13 mouse cellular contexts compared by ENCODE assay signal in genomic region chr1:191878518-191878921, GRCm38 (mm10). TPM values are rescaled to one million over a fixed set of nuclear protein-coding genes. Genes with fewer than 3 reads are reported as not detected.
DNase-seq lines count a peak whose midpoint lies in the region; ATAC-seq and TF ChIP-seq lines count a peak whose summit lies in the region.
"Had no signal": no experiment of that assay in that cellular context is flagged by ENCODE, and none has a peak within 500 bp of the region (broad histone marks: within the 10 kb centered on the region; RNA-seq: fewer than 3 reads in every experiment).

No protein-coding gene starts in this region.

- no peaks in the 10 kb centered on the region for H3K79me2 ChIP-seq in macrophage (ENCODE audit: inconsistent target)

- peak overlapping the region; percentile 26; the same call in 1 of the 2 replicates for H3K27ac ChIP-seq in forebrain, embryonic 10.5 days
- H3K27ac ChIP-seq in forebrain, embryonic 13.5 days = no peak overlapping the region
- no peak overlapping the region for H3K27ac ChIP-seq in hindbrain, postnatal 0 days
- H3K27ac ChIP-seq in hindbrain, embryonic 12.5 days = no peak overlapping the region
- H3K27ac ChIP-seq in midbrain, embryonic 11.5 days (ENCODE audit: low read depth, low read length) = no peak overlapping the region
- H3K27ac ChIP-seq in midbrain, embryonic 16.5 days (ENCODE audit: low read length) = no peak overlapping the region
- peak overlapping the region; percentile 46 for H3K27ac ChIP-seq in macrophage
- H3K27ac ChIP-seq: embryonic facial prominence, embryonic 12.5 days; limb, embryonic 15.5 days; neural tube, embryonic 15.5 days had no signal

- DNase-seq in forebrain, embryonic 10.5 days (ENCODE audit: extremely low spot score, low spot score) = no peak
- DNase-seq in hindbrain, postnatal 0 days (ENCODE audit: low spot score) = peak; percentile 32
- peak; percentile 53 for DNase-seq in midbrain, embryonic 11.5 days (ENCODE audit: low spot score, missing footprints)
- no peak for DNase-seq in thymus, postnatal 25 days
- DNase-seq: cerebellum, postnatal 14 days; layer of hippocampus, postnatal 36 days had no signal

- H3K4me3 ChIP-seq in forebrain, embryonic 10.5 days = no peak overlapping the region
- H3K4me3 ChIP-seq in forebrain, embryonic 13.5 days = no peak overlapping the region
- H3K4me3 ChIP-seq in hindbrain, postnatal 0 days (ENCODE audit: low read length) = no peak overlapping the region
- no peak overlapping the region for H3K4me3 ChIP-seq in hindbrain, embryonic 12.5 days
- no peak overlapping the region for H3K4me3 ChIP-seq in midbrain, embryonic 11.5 days (ENCODE audit: low read depth, low read length)
- no peak overlapping the region for H3K4me3 ChIP-seq in midbrain, embryonic 16.5 days (ENCODE audit: low read depth, low read length)
- H3K4me3 ChIP-seq in macrophage (ENCODE audit: inconsistent target) = no peak overlapping the region
- H3K4me3 ChIP-seq: embryonic facial prominence, embryonic 12.5 days; limb, embryonic 15.5 days; neural tube, embryonic 15.5 days had no signal

- peaks cover 28% of the 10 kb centered on the region for H3K4me1 ChIP-seq in forebrain, embryonic 10.5 days
- H3K4me1 ChIP-seq in forebrain, embryonic 13.5 days = peaks cover 12% of the 10 kb centered on the region; the same call in 1 of the 2 replicates
- H3K4me1 ChIP-seq in hindbrain, postnatal 0 days (ENCODE audit: insufficient read depth, low read length) = peaks cover 3% of the 10 kb centered on the region; the same call in 1 of the 2 replicates
- no peaks in the 10 kb centered on the region for H3K4me1 ChIP-seq in hindbrain, embryonic 12.5 days
- no peaks in the 10 kb centered on the region for H3K4me1 ChIP-seq in midbrain, embryonic 11.5 days (ENCODE audit: control insufficient read depth, insufficient read depth, low read length)
- H3K4me1 ChIP-seq in midbrain, embryonic 16.5 days (ENCODE audit: control insufficient read depth, insufficient read depth, low read length) = no peaks in the 10 kb centered on the region
- H3K4me1 ChIP-seq: neural tube, embryonic 15.5 days had no signal

- 68% methylated on average over 4 of the region's 4 CpGs for WGBS in forebrain, embryonic 10.5 days
- WGBS in forebrain, embryonic 13.5 days = 29% methylated on average over 4 of the region's 4 CpGs
- WGBS in hindbrain, postnatal 0 days = 52% methylated on average over 4 of the region's 4 CpGs
- 88% methylated on average over 4 of the region's 4 CpGs for WGBS in hindbrain, embryonic 12.5 days
- 65% methylated on average over 4 of the region's 4 CpGs for WGBS in midbrain, embryonic 11.5 days
- 46% methylated on average over 4 of the region's 4 CpGs for WGBS in midbrain, embryonic 16.5 days
- WGBS in macrophage (ENCODE audit: missing documents) = 90% methylated on average over 4 of the region's 4 CpGs

- no peaks in the 10 kb centered on the region for H3K36me3 ChIP-seq in forebrain, embryonic 10.5 days (replicated peaks)
- no peaks in the 10 kb centered on the region for H3K36me3 ChIP-seq in forebrain, embryonic 13.5 days (ENCODE audit: poor library complexity, severe bottlenecking)
- no peaks in the 10 kb centered on the region for H3K36me3 ChIP-seq in hindbrain, postnatal 0 days (ENCODE audit: insufficient read depth, low read length)
- no peaks in the 10 kb centered on the region for H3K36me3 ChIP-seq in hindbrain, embryonic 12.5 days
- no peaks in the 10 kb centered on the region for H3K36me3 ChIP-seq in midbrain, embryonic 11.5 days (ENCODE audit: control insufficient read depth, insufficient read depth, low read length)
- H3K36me3 ChIP-seq in midbrain, embryonic 16.5 days (ENCODE audit: control insufficient read depth, insufficient read depth, low read length) = no peaks in the 10 kb centered on the region
- H3K36me3 ChIP-seq in macrophage (ENCODE audit: inconsistent target) = no peaks in the 10 kb centered on the region
- H3K36me3 ChIP-seq: embryonic facial prominence, embryonic 12.5 days; limb, embryonic 15.5 days; neural tube, embryonic 15.5 days had no signal

- ATAC-seq in forebrain, embryonic 13.5 days = no peak
- ATAC-seq in hindbrain, postnatal 0 days = no peak; the same call in 1 of the 2 replicates
- no peak for ATAC-seq in hindbrain, embryonic 12.5 days (ENCODE audit: low FRiP score)
- ATAC-seq in midbrain, embryonic 11.5 days (ENCODE audit: low FRiP score) = no peak
- ATAC-seq in midbrain, embryonic 16.5 days = no peak

- no peak for TF ChIP-seq CTCF in hindbrain, postnatal 0 days (IDR thresholded peaks at IDR 0.05; ENCODE audit: low read depth)

- no peak overlapping the region for H3K9ac ChIP-seq in forebrain, embryonic 13.5 days
- H3K9ac ChIP-seq in hindbrain, postnatal 0 days (replicated peaks; ENCODE audit: low read length) = no peak overlapping the region
- no peak overlapping the region for H3K9ac ChIP-seq in hindbrain, embryonic 12.5 days
- H3K9ac ChIP-seq in midbrain, embryonic 11.5 days (ENCODE audit: low read length) = no peak overlapping the region
- H3K9ac ChIP-seq in midbrain, embryonic 16.5 days (ENCODE audit: low read depth, low read length) = no peak overlapping the region
- H3K9ac ChIP-seq: embryonic facial prominence, embryonic 12.5 days; limb, embryonic 15.5 days; neural tube, embryonic 15.5 days had no signal

- no peak overlapping the region for H3K4me2 ChIP-seq in forebrain, embryonic 13.5 days
- H3K4me2 ChIP-seq in hindbrain, postnatal 0 days (ENCODE audit: low read depth, low read length) = no peak overlapping the region
- H3K4me2 ChIP-seq in hindbrain, embryonic 12.5 days (replicated peaks) = no peak overlapping the region
- no peak overlapping the region for H3K4me2 ChIP-seq in midbrain, embryonic 11.5 days
- H3K4me2 ChIP-seq in midbrain, embryonic 16.5 days (ENCODE audit: low read length) = no peak overlapping the region
- H3K4me2 ChIP-seq: embryonic facial prominence, embryonic 12.5 days; limb, embryonic 15.5 days; neural tube, embryonic 15.5 days had no signal

- H3K9me3 ChIP-seq in forebrain, embryonic 10.5 days = no peaks in the 10 kb centered on the region
- no peaks in the 10 kb centered on the region for H3K9me3 ChIP-seq in forebrain, embryonic 13.5 days (replicated peaks)
- no peaks in the 10 kb centered on the region for H3K9me3 ChIP-seq in hindbrain, postnatal 0 days (ENCODE audit: low read length)
- H3K9me3 ChIP-seq in hindbrain, embryonic 12.5 days (replicated peaks) = no peaks in the 10 kb centered on the region
- no peaks in the 10 kb centered on the region for H3K9me3 ChIP-seq in midbrain, embryonic 11.5 days (ENCODE audit: control insufficient read depth, low read length)
- no peaks in the 10 kb centered on the region for H3K9me3 ChIP-seq in midbrain, embryonic 16.5 days (replicated peaks; ENCODE audit: control insufficient read depth, low read length, poor library complexity, severe bottlenecking)
- H3K9me3 ChIP-seq: embryonic facial prominence, embryonic 12.5 days; limb, embryonic 15.5 days; neural tube, embryonic 15.5 days had no signal

- H3K27me3 ChIP-seq in forebrain, embryonic 10.5 days (ENCODE audit: poor library complexity, severe bottlenecking) = no peaks in the 10 kb centered on the region
- no peaks in the 10 kb centered on the region for H3K27me3 ChIP-seq in forebrain, embryonic 13.5 days
- H3K27me3 ChIP-seq in hindbrain, postnatal 0 days (ENCODE audit: insufficient read depth, low read length) = no peaks in the 10 kb centered on the region
- H3K27me3 ChIP-seq in hindbrain, embryonic 12.5 days = no peaks in the 10 kb centered on the region
- H3K27me3 ChIP-seq in midbrain, embryonic 11.5 days (ENCODE audit: control insufficient read depth, insufficient read depth, low read length) = no peaks in the 10 kb centered on the region
- H3K27me3 ChIP-seq in midbrain, embryonic 16.5 days (ENCODE audit: control insufficient read depth, insufficient read depth, low read depth, low read length) = no peaks in the 10 kb centered on the region
- H3K27me3 ChIP-seq: embryonic facial prominence, embryonic 12.5 days; limb, embryonic 15.5 days; neural tube, embryonic 15.5 days had no signal

RNA-seq across cellular contexts. Expression of gene Slc30a1, which starts 28.0 kb away (rescaled TPM):
- polyA plus RNA-seq in forebrain, embryonic 10.5 days (2016; fragmentation: Nextera tagmentation; extraction: Ambion mirVana) = 1.2 and 1.5 TPM in 2 replicates
- polyA plus RNA-seq in forebrain, embryonic 13.5 days (2015; fragmentation: Nextera tagmentation; extraction: Ambion mirVana) = 1.6 and 1.8 TPM in 2 replicates
- total RNA-seq in hindbrain, postnatal 0 days (2014; rRNA removed) = 22.1 and 27.7 TPM in 2 replicates
- polyA plus RNA-seq in hindbrain, postnatal 0 days (2015; fragmentation: Nextera tagmentation; extraction: Ambion mirVana) = 5.1 TPM in 2 replicates
- 4.6 and 4.9 TPM in 2 replicates for polyA plus RNA-seq in hindbrain, embryonic 12.5 days (2016; fragmentation: Nextera tagmentation; extraction: Ambion mirVana)
- polyA plus RNA-seq in midbrain, embryonic 11.5 days (2014; fragmentation: Nextera tagmentation; extraction: Ambion mirVana) = 2.4 and 2.6 TPM in 2 replicates
- polyA plus RNA-seq in midbrain, embryonic 16.5 days (2015; fragmentation: Nextera tagmentation; extraction: Ambion mirVana) = 2.3 and 2.8 TPM in 2 replicates
- 10 to 100 TPM in 12 of 26 experiments, 1 to 10 TPM in 14; 3.9 to 31.3 (median 9.4) TPM for total RNA-seq in macrophage (2018; cell fraction: chromatin; rRNA removed)
- total RNA-seq in macrophage (2018; cell fraction: cytosol; rRNA removed) = 10 to 100 TPM; 18.0 to 86.1 (median 49.5) TPM
- total RNA-seq in macrophage (2018; cell fraction: nucleus; rRNA removed) = 10 to 100 TPM; 21.9 to 89.8 (median 47.1) TPM
- 29.5 to 46.7 TPM (median 43.8 TPM) in 3 replicates for polyA plus RNA-seq in macrophage (2018)

RNA-seq across cellular contexts. Expression of gene Nek2, which starts 57.3 kb away (rescaled TPM):
- 69.8 and 70.8 TPM in 2 replicates for polyA plus RNA-seq in forebrain, embryonic 10.5 days (2016; fragmentation: Nextera tagmentation; extraction: Ambion mirVana)
- polyA plus RNA-seq in forebrain, embryonic 13.5 days (2015; fragmentation: Nextera tagmentation; extraction: Ambion mirVana) = 37.2 and 42.5 TPM in 2 replicates
- 9.1 and 9.5 TPM in 2 replicates for total RNA-seq in hindbrain, postnatal 0 days (2014; rRNA removed)
- 7.7 and 8.4 TPM in 2 replicates for polyA plus RNA-seq in hindbrain, postnatal 0 days (2015; fragmentation: Nextera tagmentation; extraction: Ambion mirVana)
- polyA plus RNA-seq in hindbrain, embryonic 12.5 days (2016; fragmentation: Nextera tagmentation; extraction: Ambion mirVana) = 26.0 and 29.8 TPM in 2 replicates
- polyA plus RNA-seq in midbrain, embryonic 11.5 days (2014; fragmentation: Nextera tagmentation; extraction: Ambion mirVana) = 46.5 and 51.7 TPM in 2 replicates
- 4.7 and 6.0 TPM in 2 replicates for polyA plus RNA-seq in midbrain, embryonic 16.5 days (2015; fragmentation: Nextera tagmentation; extraction: Ambion mirVana)
- total RNA-seq in macrophage (2018; cell fraction: chromatin; rRNA removed) = 10 to 100 TPM in 1 of 26 experiments, 1 to 10 TPM in 14, under 1 TPM in 8, not detected in 3; 0.25 to 10.8 (median 1.6) TPM
- total RNA-seq in macrophage (2018; cell fraction: cytosol; rRNA removed) = 1 to 10 TPM in 12 of 26 experiments, under 1 TPM in 14; 0.26 to 3.3 (median 0.81) TPM
- total RNA-seq in macrophage (2018; cell fraction: nucleus; rRNA removed) = 1 to 10 TPM in 16 of 26 experiments, under 1 TPM in 10; 0.17 to 5.9 (median 1.1) TPM
- polyA plus RNA-seq in macrophage (2018) = 0.39 to 3.5 TPM (median 2.4 TPM) in 3 replicates

Comparison
In these comparisons a context has a peak if more than half of its experiments do, and no peak if none do; other contexts are left out.
1. H3K27ac ChIP-seq: peak in forebrain, embryonic 10.5 days (single experiment) and macrophage (single experiment); none in forebrain, embryonic 13.5 days (single experiment), hindbrain, postnatal 0 days (single experiment), hindbrain, embryonic 12.5 days (single experiment), midbrain, embryonic 11.5 days (single experiment) and midbrain, embryonic 16.5 days (single experiment).
2. DNase-seq: peak in hindbrain, postnatal 0 days (single experiment) and midbrain, embryonic 11.5 days (single experiment); none in forebrain, embryonic 10.5 days (single experiment) and thymus, postnatal 25 days (single experiment).